Mouse (Mus musculus): Measurements from ENCODE around the gene Pla2g4d. TPM values are rescaled to one million over a fixed set of nuclear protein-coding genes. Genes with fewer than 3 reads are reported as not detected.
A peak's percentile ranks its signal among the peaks of the same experiment; 100 is the strongest.

Pla2g4d gene
- polyA plus RNA-seq (2012; rRNA removed), result 0.12 and 0.21 TPM in 2 replicates

DNA sequence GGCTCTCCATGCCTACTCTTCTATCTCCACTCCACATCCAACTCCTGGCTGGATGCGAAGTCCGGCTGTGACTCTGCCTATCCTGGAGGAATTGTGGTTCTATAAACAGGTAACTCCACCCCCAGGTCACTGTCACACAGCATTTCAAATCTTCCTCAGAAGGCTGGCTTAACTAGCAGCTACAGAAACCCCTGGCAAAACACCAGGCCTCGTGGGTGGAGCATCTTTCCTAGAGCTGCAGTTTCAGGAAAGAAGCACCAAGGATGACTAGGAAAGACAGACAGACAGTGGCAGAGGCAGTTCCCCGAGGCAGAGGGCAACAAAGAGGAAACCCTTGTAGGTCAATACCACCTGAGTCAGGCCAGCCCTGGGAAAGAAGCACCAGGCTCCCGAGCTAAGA is at the start of gene Pla2g4d:
TSS of gene Pla2g4d (minus strand) at position 203 of the 400 bp plus-strand sequence.
- peak in 1 of 2 experiments; percentile 67 for DNase-seq (ENCODE audit: extremely low spot score in 1 of 2, low spot score in 1 of 2)

DNA sequence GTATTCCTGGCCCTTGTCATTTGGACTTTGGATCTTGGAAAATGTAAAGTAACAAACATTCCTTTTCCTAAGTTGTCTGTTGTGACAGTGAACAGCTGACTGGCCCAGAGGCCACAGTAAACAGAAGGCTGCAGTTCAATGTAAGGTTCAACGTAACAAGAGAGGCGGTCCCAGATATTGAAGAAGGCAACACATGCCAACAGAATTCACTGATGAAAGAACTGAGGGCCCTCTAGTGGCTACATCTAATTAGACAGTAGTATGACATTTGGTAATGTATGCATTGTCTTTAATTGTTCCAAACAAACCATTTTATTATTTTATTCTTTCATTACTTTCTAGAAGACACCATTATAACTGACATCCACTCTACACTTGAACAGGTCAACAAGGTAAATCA is 48.9 kb upstream of the Pla2g4d start:
- DNase-seq (ENCODE audit: extremely low spot score in 1 of 2, low spot score in 1 of 2), result peak in 1 of 2 experiments; percentile 38

DNA sequence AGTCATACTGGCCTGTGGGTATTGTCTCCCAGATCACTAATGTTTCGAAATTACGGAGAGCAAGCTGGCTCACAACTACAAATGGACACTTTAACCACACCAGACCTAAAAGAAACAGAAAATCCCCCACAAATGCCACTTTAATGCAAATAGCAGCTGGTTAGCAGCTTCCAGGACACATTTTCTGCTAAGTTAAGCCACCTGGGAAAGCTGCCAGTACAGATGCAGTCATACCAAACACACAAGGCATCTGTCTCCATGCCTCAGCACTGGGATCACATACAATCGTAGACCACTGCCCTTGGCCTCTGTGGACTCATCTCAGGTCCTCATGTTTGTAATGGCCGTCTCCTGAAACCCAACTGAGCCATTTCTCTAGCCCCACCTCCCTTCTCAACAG is 42.6 kb upstream of the Pla2g4d start:
- DNase-seq (ENCODE audit: extremely low spot score in 1 of 2, low spot score in 1 of 2), result peak in 1 of 2 experiments; percentile 52

DNA sequence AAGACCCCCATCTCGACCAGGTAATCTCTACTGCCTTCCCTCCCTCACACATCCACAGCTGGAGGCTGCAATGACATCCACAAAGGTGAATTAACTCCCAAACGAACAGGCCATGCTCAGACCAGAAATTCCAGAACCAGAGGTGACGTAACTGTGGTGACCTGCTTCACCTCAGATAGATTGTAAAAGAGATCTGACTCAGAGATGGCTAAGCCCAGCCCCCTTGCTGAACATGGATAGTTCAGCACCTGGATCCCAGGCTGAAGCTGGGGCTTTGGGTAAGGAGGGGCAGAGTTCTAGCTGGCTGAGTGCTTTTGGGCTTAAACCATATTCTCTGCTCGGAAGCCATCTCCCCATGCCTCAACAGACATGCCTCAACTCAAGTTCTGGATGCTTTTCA is 26.1 kb upstream of the Pla2g4d start:
- DNase-seq (ENCODE audit: extremely low spot score in 1 of 2, low spot score in 1 of 2), result no peak

DNA sequence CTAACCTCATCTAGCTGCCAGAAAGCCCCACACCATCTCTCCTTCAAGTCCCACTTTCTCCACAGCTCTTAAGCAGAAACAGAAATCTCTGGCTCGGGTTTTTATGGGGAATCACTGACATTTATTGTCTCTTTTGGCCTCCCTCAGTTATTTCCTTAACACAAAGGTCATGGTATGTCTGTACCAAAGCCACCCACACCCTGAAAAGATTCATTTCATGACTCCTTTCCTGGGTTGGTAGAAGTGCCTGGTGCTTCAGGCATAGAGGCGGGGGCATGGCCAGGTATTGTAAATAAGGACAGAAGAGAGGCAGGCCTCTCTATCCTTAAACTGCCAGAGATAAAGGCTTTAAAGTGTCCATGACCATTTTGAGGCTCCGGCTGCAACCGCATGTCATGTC is 25.5 kb upstream of the Pla2g4d start:
- DNase-seq (ENCODE audit: extremely low spot score in 1 of 2, low spot score in 1 of 2), result no peak

DNA sequence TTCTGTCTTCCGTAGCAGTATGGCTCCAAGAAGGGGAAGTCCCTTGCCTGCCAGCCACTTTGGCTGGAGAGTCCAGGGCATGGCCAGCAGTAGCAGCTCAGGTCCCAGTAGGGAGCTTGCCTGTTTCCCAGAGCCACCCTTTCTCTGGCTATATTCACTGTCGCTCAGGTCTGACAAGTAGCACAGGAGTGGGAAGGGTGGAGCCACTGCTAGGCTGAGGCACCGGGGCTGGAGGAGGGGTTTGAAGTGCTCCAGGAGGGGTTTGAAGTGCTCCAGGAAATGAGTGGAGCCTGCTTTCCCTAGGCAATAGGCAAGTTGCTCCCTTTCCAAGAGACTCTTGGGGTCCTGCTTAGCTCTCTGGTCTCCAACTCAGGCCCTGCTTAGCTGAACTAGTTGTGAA is 25.0 kb upstream of the Pla2g4d start, which contains the start of gene Pla2g4f:
TSS of gene Pla2g4f (minus strand) at position 190 of the 400 bp plus-strand sequence.
- no peak for DNase-seq (ENCODE audit: extremely low spot score in 1 of 2, low spot score in 1 of 2)

DNA sequence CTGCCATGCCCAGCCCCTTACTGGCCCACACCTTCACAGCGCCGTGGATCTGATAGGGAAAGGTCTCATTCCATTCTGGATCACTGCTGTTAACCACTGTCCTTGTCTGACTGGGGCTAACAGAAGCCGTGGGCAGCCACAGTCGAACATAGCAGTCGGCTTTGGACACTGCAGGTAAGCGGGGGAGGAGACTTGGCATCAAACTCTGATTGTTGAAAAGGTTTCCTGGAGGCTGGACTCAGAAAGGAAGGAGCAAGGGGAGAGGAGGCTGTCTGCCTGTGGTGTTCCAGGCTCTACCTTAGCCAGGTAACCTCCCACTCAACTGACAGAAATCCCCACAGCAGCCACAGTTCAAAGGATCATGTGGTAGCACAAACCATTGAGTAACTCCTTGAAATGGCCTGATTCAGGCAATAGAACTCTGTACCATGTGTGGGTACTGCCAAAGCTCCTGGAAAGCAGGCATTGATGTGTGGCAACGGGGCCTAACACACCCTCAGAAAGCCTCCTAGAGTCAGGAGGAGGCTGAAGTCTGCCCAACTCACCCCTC is 23.4 kb upstream of the Pla2g4d start:
- DNase-seq (ENCODE audit: extremely low spot score in 1 of 2, low spot score in 1 of 2), result no peak

DNA sequence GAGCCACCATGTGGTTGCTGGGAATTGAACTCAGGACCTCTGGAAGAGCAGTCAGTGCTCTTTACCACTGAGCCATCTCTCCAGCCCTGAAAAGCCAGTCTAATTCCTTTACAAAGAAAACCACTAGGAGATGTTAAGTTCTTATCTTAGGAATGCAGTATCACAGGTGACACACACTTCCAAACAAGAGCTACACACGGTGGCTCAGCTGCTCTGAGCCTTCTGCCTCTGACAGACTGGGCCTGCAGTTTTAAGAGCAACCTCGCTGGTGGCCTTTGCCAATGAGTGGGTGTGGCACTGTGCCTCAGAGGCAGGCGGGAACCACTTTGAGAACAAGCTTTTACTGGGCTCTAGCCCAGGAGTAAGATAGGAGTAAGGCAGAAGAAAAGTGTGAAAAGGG is 15.1 kb upstream of the Pla2g4d start:
- DNase-seq (ENCODE audit: extremely low spot score in 1 of 2, low spot score in 1 of 2), result no peak

DNA sequence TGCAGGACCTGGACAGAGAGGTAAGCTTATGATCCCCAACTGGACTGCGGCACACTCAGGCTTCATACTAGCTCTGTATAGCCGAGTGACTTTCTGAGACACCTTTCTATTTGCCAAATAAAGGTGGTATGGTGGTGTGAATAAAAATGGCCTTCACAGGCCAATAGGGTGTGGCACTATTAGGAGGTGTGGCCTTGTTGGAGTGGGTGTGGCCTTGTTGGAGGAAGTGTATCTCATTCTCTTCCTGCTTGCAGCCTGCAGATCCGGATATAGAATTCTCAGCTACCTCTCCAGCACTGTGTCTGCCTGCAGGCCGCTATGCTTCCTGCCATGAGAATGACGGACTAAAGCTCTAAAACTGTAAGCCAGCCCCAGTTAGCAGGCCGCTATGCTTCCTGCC is 12.1 kb upstream of the Pla2g4d start:
- no peak for DNase-seq (ENCODE audit: extremely low spot score in 1 of 2, low spot score in 1 of 2)

DNA sequence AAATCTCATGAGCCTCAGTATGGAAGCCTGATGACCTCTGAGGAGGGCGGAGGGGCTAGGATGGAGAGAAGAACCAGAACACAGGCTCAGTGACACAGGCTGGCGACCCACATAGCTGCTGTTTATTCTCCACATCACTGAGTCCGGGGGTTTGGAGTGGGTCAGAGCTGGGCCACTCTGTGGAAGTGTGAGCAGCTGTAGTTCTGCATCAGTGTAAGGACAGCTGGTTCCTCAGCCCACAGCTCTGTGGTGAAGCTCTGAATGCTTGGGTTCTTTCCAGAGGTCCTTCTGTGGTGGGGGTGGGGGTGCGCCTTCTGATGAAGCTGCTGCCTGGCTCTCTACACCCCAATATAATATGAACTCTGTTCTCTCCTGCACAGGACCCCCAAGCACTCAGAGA is 10.9 kb upstream of the Pla2g4d start:
- peak in 1 of 2 experiments; percentile 9 for DNase-seq (ENCODE audit: extremely low spot score in 1 of 2, low spot score in 1 of 2)

DNA sequence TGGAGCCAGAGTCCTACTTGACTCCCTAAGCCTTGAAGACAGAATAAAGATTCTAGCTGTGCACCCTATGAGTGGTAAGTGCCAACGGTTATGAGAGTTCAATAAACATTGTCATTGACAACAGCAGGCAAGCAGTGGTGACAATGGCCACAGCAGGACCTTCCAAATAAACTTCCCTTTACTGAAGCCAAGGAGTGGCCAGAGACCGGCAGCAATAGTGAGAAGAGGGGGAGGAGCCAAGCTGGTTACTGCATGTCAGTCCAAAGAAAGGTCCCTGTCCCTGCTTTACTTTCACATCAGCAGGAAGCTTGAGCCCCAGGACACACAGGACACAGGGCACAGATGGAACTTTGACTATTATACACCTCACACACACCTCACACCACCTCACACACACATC is 7.2 kb upstream of the Pla2g4d start:
- DNase-seq (ENCODE audit: extremely low spot score in 1 of 2, low spot score in 1 of 2), result no peak

DNA sequence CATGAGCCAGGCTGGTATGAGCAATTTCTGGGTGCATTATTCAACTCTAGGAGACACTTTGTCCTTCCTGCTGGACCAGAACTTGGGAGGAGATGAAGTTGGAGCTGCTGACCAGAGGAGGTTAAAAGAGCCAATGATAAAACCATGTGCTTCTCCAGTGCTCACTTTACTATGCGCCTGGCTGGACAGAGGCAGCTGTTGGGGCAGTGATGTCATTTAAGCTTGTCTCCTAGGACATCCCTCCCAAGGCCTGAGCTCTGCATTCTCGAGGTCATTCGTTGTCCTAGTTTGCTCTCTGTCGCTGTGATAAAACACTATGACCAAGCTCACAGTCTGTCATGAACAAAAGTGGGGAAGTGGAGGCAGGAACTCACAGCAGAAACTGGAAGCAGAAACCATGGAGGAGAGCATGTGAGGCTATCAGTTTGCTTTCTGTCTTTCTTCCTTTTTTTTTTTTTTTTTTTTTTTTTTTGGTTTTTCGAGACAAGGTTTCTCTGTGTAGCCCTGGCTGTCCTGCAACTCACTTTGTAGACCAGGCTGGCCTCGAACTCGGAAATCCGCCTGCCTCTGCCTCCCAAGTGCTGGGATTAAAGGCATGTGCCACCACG is 2.6 kb upstream of the Pla2g4d start:
- DNase-seq (ENCODE audit: extremely low spot score in 1 of 2, low spot score in 1 of 2), result no peak

DNA sequence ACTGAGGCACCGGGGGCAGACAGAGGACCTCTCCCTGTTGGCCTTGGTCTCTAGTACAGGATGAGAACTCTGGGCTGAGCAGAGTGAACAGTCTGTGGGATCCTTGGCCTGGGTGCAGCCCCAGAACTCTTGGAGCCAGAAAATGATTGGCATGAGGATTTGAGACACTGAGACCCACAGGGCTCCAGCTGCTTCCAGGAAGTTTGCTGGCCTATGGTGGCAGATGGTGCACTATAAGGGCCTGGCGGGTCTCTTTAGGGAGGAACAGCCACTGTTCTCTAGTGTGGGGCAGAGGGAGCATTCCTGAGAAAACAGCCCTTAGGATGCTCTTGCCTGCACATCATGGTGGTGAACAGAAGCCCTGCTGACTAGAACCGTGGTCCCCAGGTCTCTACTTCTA is 596 bp downstream of the Pla2g4d start:
- no peak for DNase-seq (ENCODE audit: extremely low spot score in 1 of 2, low spot score in 1 of 2)

DNA sequence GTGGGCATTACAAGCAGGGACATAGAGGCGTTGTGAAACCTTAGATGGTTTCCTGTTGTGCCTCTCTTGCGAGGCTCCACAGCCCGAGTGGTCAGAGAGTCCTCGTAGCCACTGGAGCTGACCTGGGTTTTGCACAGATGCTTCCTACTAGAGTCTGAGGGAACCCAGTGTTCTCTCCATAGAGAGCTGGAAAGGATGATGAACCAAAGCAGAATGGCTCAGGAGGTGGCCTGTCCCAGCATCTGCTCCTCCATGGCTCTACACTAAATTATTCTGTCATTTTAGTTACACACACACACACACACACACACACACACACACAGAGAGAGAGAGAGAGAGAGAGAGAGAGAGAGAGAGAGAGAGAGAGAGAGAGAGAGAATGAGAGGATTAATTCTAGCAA is 3.4 kb downstream of the Pla2g4d start:
- no peak for DNase-seq (ENCODE audit: extremely low spot score in 1 of 2, low spot score in 1 of 2)

DNA sequence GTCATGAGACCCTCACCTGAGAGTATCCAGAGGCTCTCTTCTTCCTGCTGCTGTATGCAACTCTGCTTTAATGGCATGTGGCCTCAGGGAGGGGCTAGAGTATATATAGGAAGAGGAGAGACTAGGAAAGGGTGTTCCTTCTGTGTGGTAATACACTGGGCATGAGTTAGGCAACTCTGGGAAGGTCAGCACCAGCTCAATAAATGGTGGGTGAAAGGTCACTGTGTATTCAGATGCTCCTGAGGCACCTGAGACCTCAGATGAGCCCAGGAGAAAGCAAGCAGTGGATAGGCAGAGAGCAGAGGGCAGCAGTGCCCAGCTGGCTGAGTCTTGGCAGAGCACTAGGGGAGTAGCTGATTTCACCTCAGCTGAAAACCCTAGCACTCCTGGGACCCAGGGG is 4.3 kb downstream of the Pla2g4d start:
- DNase-seq (ENCODE audit: extremely low spot score in 1 of 2, low spot score in 1 of 2), result no peak

DNA sequence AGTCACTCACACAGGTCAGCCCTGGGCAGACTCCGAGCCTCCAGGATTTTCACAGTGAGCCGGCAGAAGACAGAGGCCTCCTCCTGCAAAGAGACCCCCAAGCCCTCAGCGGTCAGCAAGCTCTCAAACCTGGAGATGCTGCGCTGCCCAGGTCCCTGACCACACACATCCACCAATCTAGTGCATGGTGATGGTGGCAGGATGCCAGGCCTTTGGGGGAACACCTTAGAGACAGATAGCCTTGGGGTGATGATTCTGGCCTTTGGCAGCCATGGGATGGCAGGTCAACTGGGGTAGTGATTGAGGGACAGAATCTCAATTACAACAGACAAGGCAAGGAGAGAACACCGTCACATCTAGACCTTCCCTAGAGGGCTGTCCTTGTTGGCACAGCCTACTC is 4.9 kb downstream of the Pla2g4d start:
- DNase-seq (ENCODE audit: extremely low spot score in 1 of 2, low spot score in 1 of 2), result no peak

DNA sequence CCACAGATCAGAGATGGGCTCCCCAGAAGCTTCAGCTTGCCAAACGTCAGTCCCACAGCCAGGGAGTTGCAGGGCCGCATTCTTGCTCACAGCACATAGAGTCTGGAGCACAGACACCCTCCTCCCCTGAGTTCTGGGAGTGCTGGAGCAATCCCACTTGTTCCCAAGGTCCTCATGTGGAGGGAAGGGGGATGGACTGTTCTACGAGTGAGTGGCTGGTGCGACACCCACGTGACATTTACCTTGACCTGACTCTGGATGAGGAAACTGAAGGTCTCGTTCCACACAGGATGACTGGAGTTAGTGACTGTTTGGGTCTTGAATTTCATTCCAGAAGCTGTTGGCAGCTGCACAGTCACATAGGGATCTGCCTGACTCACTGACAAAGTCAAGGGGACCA is 5.4 kb downstream of the Pla2g4d start:
- DNase-seq (ENCODE audit: extremely low spot score in 1 of 2, low spot score in 1 of 2), result no peak

DNA sequence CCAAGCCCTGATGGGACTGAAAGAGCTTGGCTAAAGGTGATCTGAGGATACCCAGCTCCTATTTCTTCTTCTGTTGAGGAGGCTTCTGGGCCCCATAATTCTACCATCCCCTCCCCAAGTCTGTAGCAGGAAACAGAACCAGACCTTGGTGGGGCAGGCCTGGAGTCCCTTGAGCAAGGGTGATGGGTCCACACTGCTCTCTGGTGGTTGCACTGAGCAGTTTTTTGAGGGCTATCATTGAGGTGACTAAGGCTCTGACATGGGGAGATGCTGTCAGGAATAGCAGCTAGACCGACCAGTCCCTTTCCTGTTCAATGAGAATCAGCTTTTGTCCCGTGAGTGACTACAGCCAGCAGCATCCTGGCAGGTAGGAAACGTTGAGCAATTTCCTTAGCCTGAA is 7.8 kb downstream of the Pla2g4d start:
- DNase-seq (ENCODE audit: extremely low spot score in 1 of 2, low spot score in 1 of 2), result no peak

DNA sequence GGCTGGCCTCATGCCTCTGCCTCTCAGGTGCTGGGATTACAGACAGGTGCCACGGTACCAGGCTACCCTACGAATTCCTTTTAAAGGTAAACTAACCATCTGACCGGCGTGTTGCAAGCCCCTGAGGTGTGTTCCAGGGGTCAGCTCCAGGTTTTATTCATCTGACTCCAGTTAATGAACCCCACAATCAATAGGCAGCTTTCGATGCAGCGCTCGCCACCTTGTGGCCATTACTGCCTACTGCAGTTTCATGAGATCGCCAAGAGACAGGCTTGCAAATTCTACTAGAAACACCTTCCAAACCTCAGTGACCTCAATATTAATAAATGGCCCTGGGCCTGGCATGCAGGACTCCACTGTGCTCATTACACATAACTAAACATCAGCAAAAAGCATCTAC is 9.0 kb downstream of the Pla2g4d start:
- DNase-seq (ENCODE audit: extremely low spot score in 1 of 2, low spot score in 1 of 2), result peak; percentile 14 to 76

DNA sequence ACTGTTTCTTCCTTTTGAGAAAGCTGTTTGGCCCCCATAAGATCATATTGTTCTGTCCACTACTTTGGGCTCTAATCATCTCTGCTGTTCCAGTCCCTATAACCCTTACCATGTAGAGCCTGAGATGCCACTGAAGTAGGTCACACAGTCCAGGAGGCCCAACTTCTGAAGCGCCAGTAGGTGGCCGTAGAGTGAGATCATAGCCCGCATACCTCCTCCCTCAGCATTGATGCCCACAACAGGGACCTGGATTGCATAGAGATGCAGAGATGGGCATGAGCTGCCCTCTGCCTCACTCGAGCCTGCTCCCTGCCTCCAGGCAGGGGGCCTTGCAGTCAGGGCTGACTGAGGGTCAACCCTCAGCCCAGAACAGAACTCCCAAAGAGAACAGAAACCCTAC is 12.0 kb downstream of the Pla2g4d start:
- no peak for DNase-seq (ENCODE audit: extremely low spot score in 1 of 2, low spot score in 1 of 2)

DNA sequence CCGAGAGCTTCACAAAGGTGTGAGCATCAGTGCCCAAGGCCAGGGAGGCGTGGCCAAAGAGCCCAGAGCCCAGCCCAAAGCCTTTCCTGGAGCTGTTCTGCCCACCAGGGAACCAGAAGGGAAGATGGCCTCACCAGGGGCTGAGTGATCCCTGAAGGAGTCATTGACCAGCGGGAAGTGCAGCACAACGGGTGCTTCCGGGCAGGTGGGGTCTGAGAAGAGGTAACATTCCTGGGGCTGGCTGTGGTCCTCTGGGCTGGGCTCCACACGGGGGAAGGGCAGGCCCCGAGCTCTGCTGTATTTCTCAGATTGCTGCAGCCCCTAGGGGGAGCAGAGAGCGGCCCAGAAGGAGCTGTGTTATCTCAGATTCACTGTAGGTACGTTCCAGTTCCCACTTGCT is 20.4 kb downstream of the Pla2g4d start:
- DNase-seq (ENCODE audit: extremely low spot score in 1 of 2, low spot score in 1 of 2), result no peak

DNA sequence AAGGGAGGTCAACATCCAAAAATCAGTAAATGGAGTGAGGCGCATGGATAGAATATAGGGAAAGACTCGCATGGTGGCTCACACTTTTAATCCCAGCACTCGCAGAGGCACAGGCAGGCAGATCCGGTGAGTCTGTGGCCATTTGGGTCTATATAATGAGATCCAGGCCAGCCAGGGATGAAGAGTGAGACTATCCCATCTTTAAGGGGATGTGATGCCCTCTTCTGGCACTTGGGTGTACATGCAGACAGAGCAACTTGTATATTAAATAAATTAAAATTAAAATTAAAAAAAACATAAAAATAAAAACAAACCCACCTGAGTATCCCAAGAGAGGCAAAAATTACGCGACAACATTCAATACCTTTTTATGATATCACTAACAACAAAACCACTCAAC is 23.5 kb downstream of the Pla2g4d start:
- DNase-seq (ENCODE audit: extremely low spot score in 1 of 2, low spot score in 1 of 2), result peak in 1 of 2 experiments; percentile 24

DNA sequence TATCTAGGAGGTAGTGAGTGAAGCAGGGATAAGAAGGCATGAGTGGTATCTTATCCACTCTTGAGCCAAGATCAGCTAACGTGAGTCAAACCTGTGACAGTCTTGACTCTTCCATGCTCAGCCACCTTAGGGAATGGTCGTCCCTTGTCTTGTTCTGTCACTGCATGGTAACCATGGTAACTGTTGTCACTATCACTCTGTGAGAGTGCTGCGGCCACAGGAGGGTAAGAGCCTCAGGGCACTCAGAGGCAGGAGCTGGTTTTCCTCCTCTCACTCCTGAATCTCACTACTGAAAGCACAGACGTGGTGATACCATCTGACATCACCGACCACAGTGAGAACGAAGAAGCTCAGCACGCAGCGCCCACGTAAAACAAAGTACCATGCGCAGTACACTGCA is 24.1 kb downstream of the Pla2g4d start:
- DNase-seq (ENCODE audit: extremely low spot score in 1 of 2, low spot score in 1 of 2), result peak in 1 of 2 experiments; percentile 6

Data from frontal cortex, adult 2 months (tissue).